Mouse (Mus musculus): ENCODE results near the gene Lhb. TPM values are rescaled to one million over a fixed set of nuclear protein-coding genes. Genes with fewer than 3 reads are reported as not detected.
A peak's percentile ranks its signal among the peaks of the same experiment; 100 is the strongest.
"Not testable (repeated sequence)": the region's sequence is repeated elsewhere in the genome, so short reads cannot be mapped to it uniquely, and the experiment has no call there.

Lhb gene
- total RNA-seq (2021): not detected
- long read RNA-seq, experiment 1: 0 reads
- long read RNA-seq, experiment 2: 0 reads

- no peak for TF ChIP-seq CTCF (conservative IDR thresholded peaks at IDR 0.05)
- no peak within 1 kb of the TSS for H3K4me3 ChIP-seq
- H3K27ac ChIP-seq: no peak within 1 kb of the TSS
- DNase-seq (ENCODE audit: low spot score in 2 of 2): no peak
These were observed at the start of gene Lhb for GRCm38 (mm10) chr7:45420615-45420919. Gene Lhb (plus strand): TSS chr7:45420820.

- no peak for TF ChIP-seq CTCF (conservative IDR thresholded peaks at IDR 0.05)
- no peak for DNase-seq (ENCODE audit: low spot score in 2 of 2)
- H3K27ac ChIP-seq: no peak overlapping the region
- H3K4me3 ChIP-seq: no peak overlapping the region
These were observed 48.2 kb upstream of the Lhb start for GRCm38 (mm10) chr7:45372371-45372770.

DNA sequence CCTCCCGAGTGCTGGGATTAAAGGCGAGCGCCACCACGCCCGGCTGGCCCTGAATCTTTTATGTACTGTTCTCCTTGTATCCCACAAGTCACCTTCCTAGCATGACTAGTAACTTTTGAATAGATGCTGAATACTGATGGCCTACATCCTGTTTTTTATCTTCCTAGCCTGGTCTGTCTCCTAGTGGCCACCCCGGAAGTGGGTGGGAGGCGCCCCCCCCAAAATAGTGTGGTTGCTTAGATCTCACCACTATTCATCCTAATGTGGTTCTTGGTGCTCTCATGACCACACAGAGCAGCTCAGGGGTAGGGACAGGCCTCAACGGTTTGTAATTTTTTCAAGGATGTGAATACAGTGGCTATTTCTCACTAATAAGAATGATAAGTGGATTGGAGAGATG, 46.0 kb upstream of the Lhb start:
- no peak for DNase-seq (ENCODE audit: low spot score in 2 of 2)
- no peak overlapping the region for H3K27ac ChIP-seq
- TF ChIP-seq CTCF (conservative IDR thresholded peaks at IDR 0.05): no peak
- no peak overlapping the region for H3K4me3 ChIP-seq

- no peak overlapping the region for H3K4me3 ChIP-seq
- DNase-seq (ENCODE audit: low spot score in 2 of 2): peak in 1 of 2 experiments; percentile 40
- no peak for TF ChIP-seq CTCF (conservative IDR thresholded peaks at IDR 0.05)
- H3K27ac ChIP-seq: no peak overlapping the region
These were observed 44.6 kb upstream of the Lhb start for GRCm38 (mm10) chr7:45376057-45376456.

DNA sequence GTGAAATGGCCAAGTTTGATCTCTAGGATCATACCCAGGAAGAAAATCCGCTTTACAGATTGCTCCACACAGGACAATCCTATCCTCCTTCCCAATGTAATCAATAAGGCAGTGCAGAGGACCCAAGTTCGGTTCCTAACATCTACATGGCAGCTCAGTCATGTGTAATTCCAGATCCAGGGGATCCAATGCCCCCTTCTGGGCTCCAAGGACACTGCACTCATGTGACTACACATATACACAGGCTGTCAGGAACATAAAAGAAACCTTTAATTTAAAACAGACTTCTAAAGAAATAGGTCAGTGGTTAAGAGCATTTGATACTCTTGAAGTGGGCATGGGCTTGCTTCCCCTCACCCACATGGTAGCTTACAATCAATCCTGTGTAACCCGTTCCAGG, 34.5 kb upstream of the Lhb start:
- no peak for DNase-seq (ENCODE audit: low spot score in 2 of 2)
- no peak overlapping the region for H3K27ac ChIP-seq
- no peak overlapping the region for H3K4me3 ChIP-seq
- TF ChIP-seq CTCF (conservative IDR thresholded peaks at IDR 0.05): peak; percentile 56

DNA sequence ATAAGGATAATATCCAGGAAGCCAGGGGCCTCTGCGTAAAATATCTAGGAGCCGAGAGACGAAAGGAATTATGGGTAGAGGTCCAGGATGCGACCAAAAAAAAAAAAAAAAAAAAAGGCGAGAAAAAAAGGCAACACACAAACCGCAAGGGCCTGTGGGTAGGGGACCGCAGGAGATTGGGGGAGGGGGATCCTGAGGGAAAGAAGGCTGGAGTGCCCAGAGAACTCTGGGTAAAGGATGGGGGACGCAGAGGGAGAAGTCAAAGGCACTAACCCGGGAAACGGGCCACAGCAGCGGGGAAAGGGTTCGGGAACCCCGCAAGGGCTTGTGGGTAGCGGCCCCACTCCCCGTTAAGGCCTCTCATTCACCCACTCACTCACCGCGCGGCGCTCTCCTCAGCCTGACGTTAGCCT, 25.5 kb upstream of the Lhb start:
- peak in 1 of 2 experiments; percentile 76 for DNase-seq (ENCODE audit: low spot score in 2 of 2)
- Histone ChIP-seq H3K4me3 (peak overlapping the region; percentile 79), H3K27ac (peak overlapping the region; percentile 98)
- TF ChIP-seq CTCF (conservative IDR thresholded peaks at IDR 0.05): no peak

- Histone ChIP-seq H3K4me3 (peak within 1 kb of the TSS; percentile 79), H3K27ac (peak within 1 kb of the TSS; percentile 98)
- peak; percentile 100 for DNase-seq (ENCODE audit: low spot score in 2 of 2)
- no peak for TF ChIP-seq CTCF (conservative IDR thresholded peaks at IDR 0.05)
These were observed 24.9 kb upstream of the Lhb start, which contains the start of gene Snrnp70 for GRCm38 (mm10) chr7:45395578-45396336. Gene Snrnp70 (minus strand): TSS chr7:45395742.

DNA sequence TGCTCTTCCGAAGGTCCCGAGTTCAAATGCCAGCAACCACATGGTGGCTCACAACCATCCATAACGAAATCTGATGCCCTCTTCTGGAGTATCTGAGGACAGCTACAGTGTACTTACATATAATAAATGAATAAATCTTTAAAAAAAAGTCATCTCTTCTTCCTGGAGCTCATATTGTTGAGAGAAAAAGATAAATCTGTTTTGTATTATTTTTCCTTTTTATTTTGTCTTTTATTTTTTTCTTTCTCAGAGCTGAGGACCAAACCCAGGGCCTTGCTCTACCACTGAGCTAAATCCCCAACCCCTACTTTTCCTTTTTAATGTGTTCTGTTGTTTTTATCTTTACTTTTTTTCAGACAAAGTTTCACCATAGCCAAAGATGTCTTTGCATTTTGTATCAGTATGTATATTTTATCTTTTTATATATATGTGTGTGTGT, 24.3 kb upstream of the Lhb start:
- Histone ChIP-seq H3K27ac (peak overlapping the region; percentile 90), H3K4me3 (peak overlapping the region; percentile 62)
- not testable (repeated sequence) for DNase-seq (ENCODE audit: low spot score in 2 of 2)
- TF ChIP-seq CTCF (conservative IDR thresholded peaks at IDR 0.05): peak; percentile 67

GRCm38 (mm10) chr7:45396787-45397186, 23.8 kb upstream of the Lhb start:
- H3K4me3 ChIP-seq: no peak overlapping the region
- no peak for TF ChIP-seq CTCF (conservative IDR thresholded peaks at IDR 0.05)
- DNase-seq (ENCODE audit: low spot score in 2 of 2): no peak
- H3K27ac ChIP-seq: no peak overlapping the region

- DNase-seq (ENCODE audit: low spot score in 2 of 2): no peak
- Histone ChIP-seq H3K27ac (no peak overlapping the region), H3K4me3 (no peak overlapping the region)
- TF ChIP-seq CTCF (conservative IDR thresholded peaks at IDR 0.05): no peak
These were observed 19.0 kb upstream of the Lhb start for GRCm38 (mm10) chr7:45401521-45402085.

DNA sequence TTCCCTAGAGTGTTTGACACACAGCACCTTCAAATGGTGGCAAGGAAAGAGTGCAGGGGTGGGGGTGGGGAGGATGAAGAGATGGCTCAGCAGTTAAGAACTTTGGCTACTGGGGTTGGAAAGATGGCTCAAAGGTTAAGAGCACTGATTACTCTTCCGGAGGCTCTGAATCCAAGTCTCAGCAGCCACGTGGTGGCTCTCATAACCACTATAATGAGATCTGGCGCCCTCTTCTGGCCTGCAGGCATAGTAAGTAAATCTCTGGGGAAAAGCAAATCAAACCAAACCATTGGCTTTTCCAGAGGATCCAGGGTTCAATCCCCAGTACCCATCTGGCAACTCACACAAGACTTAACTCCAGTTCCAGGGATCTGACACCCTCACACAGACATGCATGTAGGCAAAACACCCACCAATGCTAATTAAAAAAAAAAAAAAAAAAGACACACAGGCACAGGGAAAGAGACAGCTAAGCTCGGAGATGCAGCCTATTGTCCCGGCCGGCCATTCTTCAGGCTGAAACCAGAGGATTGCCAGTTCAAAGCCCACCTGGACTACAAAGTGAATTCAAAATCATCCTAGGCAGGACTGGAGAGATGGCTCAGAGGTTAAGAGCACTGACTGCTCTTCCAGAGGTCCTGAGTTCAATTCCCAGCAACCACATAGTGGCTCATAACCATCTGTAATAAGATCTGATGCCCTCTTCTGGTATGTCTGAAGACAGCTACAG, 16.9 kb upstream of the Lhb start:
- TF ChIP-seq CTCF (conservative IDR thresholded peaks at IDR 0.05): peak; percentile 75

DNA sequence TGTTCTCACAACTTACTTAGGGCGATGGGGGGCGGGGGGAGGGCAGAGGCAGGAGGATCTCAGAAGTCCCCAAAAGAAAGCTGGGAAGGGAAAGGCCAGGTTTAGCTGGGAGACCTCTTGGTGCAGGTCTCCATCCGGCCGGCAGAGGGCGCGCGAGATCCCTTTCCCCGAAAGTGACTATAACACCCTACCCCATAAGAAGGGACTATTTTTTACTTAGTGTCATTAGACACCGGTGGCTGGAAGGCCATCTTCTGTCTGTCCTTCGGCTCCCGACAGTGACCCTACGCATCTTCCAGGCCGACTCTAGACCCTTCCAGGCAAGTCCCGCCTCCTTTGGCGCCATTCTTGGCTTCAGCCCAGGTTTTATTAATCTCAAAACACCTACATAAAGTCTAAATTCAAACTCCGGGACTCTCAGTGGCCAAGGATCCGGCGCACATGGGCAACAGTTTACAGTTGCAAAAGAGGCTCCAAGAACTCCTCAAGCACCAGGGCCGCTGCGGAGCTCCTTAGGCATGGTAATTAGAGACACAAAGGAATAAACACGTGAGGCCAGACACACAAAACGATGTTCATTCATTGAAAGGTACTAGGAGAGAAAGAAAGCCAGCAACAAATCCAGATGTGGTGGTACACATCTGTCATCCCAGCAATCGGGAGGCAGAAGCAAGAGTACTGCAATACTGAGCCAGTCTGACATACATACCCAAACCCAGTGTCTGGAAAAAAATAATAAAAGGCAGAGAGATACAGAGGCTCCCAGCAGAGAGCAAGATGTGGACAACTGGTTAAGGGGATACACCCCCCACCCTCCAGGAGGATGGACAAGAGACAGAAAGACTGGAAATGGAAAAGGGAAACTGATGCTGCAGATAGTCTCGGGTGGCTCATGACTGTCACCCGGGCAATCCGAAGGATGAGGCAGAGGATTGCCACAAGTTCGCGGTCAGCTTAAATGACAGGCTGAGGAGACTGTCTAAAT, 15.2 kb upstream of the Lhb start, which contains the start of gene Kcna7:
TSS of gene Kcna7 (plus strand) at position 563 of the 985 bp plus-strand sequence.
- peak; percentile 95 for TF ChIP-seq CTCF (conservative IDR thresholded peaks at IDR 0.05)
- Histone ChIP-seq H3K27ac (no peak within 1 kb of the TSS), H3K4me3 (peak within 1 kb of the TSS; percentile 50)
- peak; percentile 36 to 77 for DNase-seq (ENCODE audit: low spot score in 2 of 2)

More for the DNA sequence above, 16.9 kb upstream of the Lhb start:
- H3K27ac ChIP-seq: no peak overlapping the region
- no peak overlapping the region for H3K4me3 ChIP-seq
- peak in 1 of 2 experiments; percentile 28 for DNase-seq (ENCODE audit: low spot score in 2 of 2)
